Mouse (Mus musculus): ENCODE results near the gene Nlrp10.

The Nlrp10 gene

GRCm38 (mm10) chr7:108929726-108930393 is at the start of gene Nlrp10:
TSS of gene Nlrp10 (minus strand) at chr7:108930178.
- DNase-seq (ENCODE audit: low read depth, low spot score), result no peak

GRCm38 (mm10) chr7:108972273-108972672 is 42.3 kb upstream of the Nlrp10 start:
- no peak for DNase-seq (ENCODE audit: low read depth, low spot score)

GRCm38 (mm10) chr7:108968201-108968600 is 38.2 kb upstream of the Nlrp10 start:
- DNase-seq (ENCODE audit: low read depth, low spot score), result no peak

- DNase-seq (ENCODE audit: low read depth, low spot score), result peak; percentile 72
Measured at GRCm38 (mm10) chr7:108966742-108967362, 36.9 kb upstream of the Nlrp10 start.

GRCm38 (mm10) chr7:108965968-108966367 is 36.0 kb upstream of the Nlrp10 start:
- no peak for DNase-seq (ENCODE audit: low read depth, low spot score)

GRCm38 (mm10) chr7:108957734-108958133 is 27.8 kb upstream of the Nlrp10 start:
- DNase-seq (ENCODE audit: low read depth, low spot score), result no peak

- peak; percentile 84 for DNase-seq (ENCODE audit: low read depth, low spot score)
Measured at GRCm38 (mm10) chr7:108954185-108954584, 24.2 kb upstream of the Nlrp10 start.

GRCm38 (mm10) chr7:108952801-108953200 is 22.8 kb upstream of the Nlrp10 start:
- no peak for DNase-seq (ENCODE audit: low read depth, low spot score)

GRCm38 (mm10) chr7:108950762-108951331 is 20.9 kb upstream of the Nlrp10 start:
- DNase-seq (ENCODE audit: low read depth, low spot score), result no peak

- no peak for DNase-seq (ENCODE audit: low read depth, low spot score)
Measured at GRCm38 (mm10) chr7:108950312-108950761, 20.4 kb upstream of the Nlrp10 start, which contains the start of gene Tub. TSS of gene Tub (plus strand) at chr7:108950338.

GRCm38 (mm10) chr7:108949301-108949700 is 19.3 kb upstream of the Nlrp10 start:
- no peak for DNase-seq (ENCODE audit: low read depth, low spot score)

- DNase-seq (ENCODE audit: low read depth, low spot score), result no peak
Measured at GRCm38 (mm10) chr7:108948611-108949010, 18.6 kb upstream of the Nlrp10 start.

- peak; percentile 74 for DNase-seq (ENCODE audit: low read depth, low spot score)
Measured at GRCm38 (mm10) chr7:108944002-108944401, 14.0 kb upstream of the Nlrp10 start.

- peak; percentile 73 for DNase-seq (ENCODE audit: low read depth, low spot score)
Measured at GRCm38 (mm10) chr7:108941466-108941865, 11.5 kb upstream of the Nlrp10 start.

GRCm38 (mm10) chr7:108936591-108936990 is 6.6 kb upstream of the Nlrp10 start:
- no peak for DNase-seq (ENCODE audit: low read depth, low spot score)

- DNase-seq (ENCODE audit: low read depth, low spot score), result no peak
Measured at GRCm38 (mm10) chr7:108935411-108935810, 5.4 kb upstream of the Nlrp10 start.

- DNase-seq (ENCODE audit: low read depth, low spot score), result peak; percentile 22
Measured at GRCm38 (mm10) chr7:108934836-108935235, 4.9 kb upstream of the Nlrp10 start.

- DNase-seq (ENCODE audit: low read depth, low spot score), result peak; percentile 97
Measured at GRCm38 (mm10) chr7:108933794-108934731, 4.1 kb upstream of the Nlrp10 start, which contains the start of gene Eif3f. TSS of gene Eif3f (plus strand) at chr7:108934417.

- no peak for DNase-seq (ENCODE audit: low read depth, low spot score)
Measured at GRCm38 (mm10) chr7:108928280-108929188, 1.4 kb downstream of the Nlrp10 start.

GRCm38 (mm10) chr7:108927043-108927442 is 2.9 kb downstream of the Nlrp10 start:
- no peak for DNase-seq (ENCODE audit: low read depth, low spot score)
